Mouse (Mus musculus) heart, adult 11 months (tissue): ENCODE data around the gene Medag.

Experiments
- DNase-seq: peaks from one replicate; pipeline ENCODE4 v3.0.0; 2022

Medag gene

GRCm38 (mm10) chr5:149430943-149431342, 19.4 kb downstream of the Medag start:
- no peak for DNase-seq

GRCm38 (mm10) chr5:149433618-149434017, 22.1 kb downstream of the Medag start:
- DNase-seq, result no peak

GRCm38 (mm10) chr5:149434141-149434690, 22.7 kb downstream of the Medag start:
- DNase-seq, result no peak

- no peak for DNase-seq
These were observed 25.0 kb downstream of the Medag start for GRCm38 (mm10) chr5:149436541-149436940.

GRCm38 (mm10) chr5:149437150-149437549, 25.6 kb downstream of the Medag start:
- DNase-seq, result no peak

- DNase-seq, result peak; percentile 92
These were observed 28.1 kb downstream of the Medag start, which contains the start of gene Tex26 for GRCm38 (mm10) chr5:149439531-149440179. TSS of gene Tex26 (plus strand) at chr5:149439660.

GRCm38 (mm10) chr5:149440180-149440573, 28.6 kb downstream of the Medag start:
- peak; percentile 92 for DNase-seq

GRCm38 (mm10) chr5:149441646-149442276, 30.2 kb downstream of the Medag start:
- no peak for DNase-seq

GRCm38 (mm10) chr5:149442277-149442660, 30.7 kb downstream of the Medag start:
- no peak for DNase-seq

- no peak for DNase-seq
These were observed 32.9 kb downstream of the Medag start for GRCm38 (mm10) chr5:149444451-149444850.

- DNase-seq, result no peak
These were observed 34.9 kb downstream of the Medag start for GRCm38 (mm10) chr5:149446495-149446894.

- DNase-seq, result no peak
These were observed 36.2 kb downstream of the Medag start for GRCm38 (mm10) chr5:149447733-149448132.

GRCm38 (mm10) chr5:149449406-149449805, 37.9 kb downstream of the Medag start:
- peak; percentile 43 for DNase-seq

- peak; percentile 63 for DNase-seq
These were observed 39.7 kb downstream of the Medag start for GRCm38 (mm10) chr5:149451209-149451681.

GRCm38 (mm10) chr5:149454281-149454680, 42.7 kb downstream of the Medag start:
- DNase-seq, result peak; percentile 91

GRCm38 (mm10) chr5:149456544-149456943, 45.0 kb downstream of the Medag start:
- DNase-seq, result no peak

- DNase-seq, result no peak
These were observed 50.5 kb downstream of the Medag start for GRCm38 (mm10) chr5:149462071-149462470.

GRCm38 (mm10) chr5:149465305-149465704, 53.8 kb downstream of the Medag start:
- DNase-seq, result peak; percentile 51

- DNase-seq, result peak; percentile 21
These were observed 62.6 kb downstream of the Medag start for GRCm38 (mm10) chr5:149474142-149474541.

- peak; percentile 50 for DNase-seq
These were observed 63.3 kb downstream of the Medag start for GRCm38 (mm10) chr5:149474701-149475468.
